Mouse (Mus musculus) kidney, postnatal 4 days (tissue): ENCODE data around the gene Gm6583.

ENCODE experiments used
- DNase-seq, 2 experiments: peaks; one replicate each; pipeline ENCODE4 v3.0.0; 2021; ENCODE audit warnings: mixed read lengths in 2 of 2

The Gm6583 gene

GRCm38 (mm10) chr5:112367929-112368328, 12.1 kb upstream of the Gm6583 start:
- DNase-seq: no peak

- no peak for DNase-seq
Measured at GRCm38 (mm10) chr5:112367338-112367737, 11.5 kb upstream of the Gm6583 start.

GRCm38 (mm10) chr5:112366879-112367278, 11.0 kb upstream of the Gm6583 start:
- no peak for DNase-seq

- DNase-seq: no peak
Measured at GRCm38 (mm10) chr5:112364184-112364797, 8.5 kb upstream of the Gm6583 start.

GRCm38 (mm10) chr5:112360077-112360476, 4.2 kb upstream of the Gm6583 start:
- no peak for DNase-seq

- DNase-seq: no peak
Measured at GRCm38 (mm10) chr5:112359520-112359919, 3.7 kb upstream of the Gm6583 start.

- DNase-seq: peak in 1 of 2 experiments; percentile 31
Measured at GRCm38 (mm10) chr5:112356322-112356721, 489 bp upstream of the Gm6583 start.

- no peak for DNase-seq
Measured at GRCm38 (mm10) chr5:112355493-112355892, 340 bp downstream of the Gm6583 start.

- no peak for DNase-seq
Measured at GRCm38 (mm10) chr5:112349169-112349568, 6.7 kb downstream of the Gm6583 start.

GRCm38 (mm10) chr5:112346211-112346965, 9.4 kb downstream of the Gm6583 start:
- DNase-seq: no peak

- no peak for DNase-seq
Measured at GRCm38 (mm10) chr5:112344092-112344960, 11.5 kb downstream of the Gm6583 start.

- no peak for DNase-seq
Measured at GRCm38 (mm10) chr5:112343205-112343595, 12.6 kb downstream of the Gm6583 start.

- peak; percentile 93 for DNase-seq
Measured at GRCm38 (mm10) chr5:112342463-112343204, 13.2 kb downstream of the Gm6583 start, which contains the start of the genes Srrd and Hps4. Srrd (minus strand) TSS chr5:112343040. Hps4 (plus strand) TSS chr5:112343083.

GRCm38 (mm10) chr5:112339215-112339614, 16.6 kb downstream of the Gm6583 start:
- DNase-seq: no peak

GRCm38 (mm10) chr5:112337004-112337403, 18.8 kb downstream of the Gm6583 start:
- DNase-seq: no peak

GRCm38 (mm10) chr5:112335473-112335872, 20.4 kb downstream of the Gm6583 start:
- peak; percentile 77 to 81 for DNase-seq

- DNase-seq: no peak
Measured at GRCm38 (mm10) chr5:112329805-112330564, 25.8 kb downstream of the Gm6583 start.

- DNase-seq: no peak
Measured at GRCm38 (mm10) chr5:112327854-112328253, 28.0 kb downstream of the Gm6583 start.

- no peak for DNase-seq
Measured at GRCm38 (mm10) chr5:112326446-112327009, 29.3 kb downstream of the Gm6583 start.

- DNase-seq: peak; percentile 98
Measured at GRCm38 (mm10) chr5:112325546-112326445, 30.0 kb downstream of the Gm6583 start, which contains the start of gene Tfip11. Tfip11 (plus strand) TSS chr5:112326358.
